Mouse (Mus musculus) CH12.LX (cell line): ENCODE results near the gene Arfip1. TPM values are rescaled to one million over a fixed set of nuclear protein-coding genes. Genes with fewer than 3 reads are reported as not detected.

ENCODE experiments used
- DNase-seq: peaks from one replicate; pipeline ENCODE4 v3.0.0-alpha.2; 2013; ENCODE audit errors: extremely low read depth
- H3K27ac ChIP-seq: 2 replicates; pipeline ENCODE4 v1.5.1; 2012; ENCODE audit warnings: low read depth, mild to moderate bottlenecking, control low read depth, moderate library complexity; ENCODE audit not compliant: insufficient read depth
- H3K27me3 ChIP-seq: replicated peaks from 2 replicates; pipeline ENCODE3; 2012; ENCODE audit warnings: inconsistent platforms
- H3K36me3 ChIP-seq, 2 experiments: replicated peaks in 1 of 2; 2 replicates each; pipeline versions ENCODE3 to v1.6.1; 2012; ENCODE audit warnings: inconsistent platforms in 1 of 2, low read length in 1 of 2, mild to moderate bottlenecking in 1 of 2, mixed read lengths in 1 of 2, moderate library complexity in 1 of 2; ENCODE audit not compliant: control insufficient read depth in 1 of 2, insufficient read depth in 1 of 2
- H3K4me1 ChIP-seq, 2 experiments: 2 replicates each; pipeline ENCODE4 v1.6.1; 2012; ENCODE audit warnings: inconsistent platforms in 1 of 2, moderate library complexity in 1 of 2; ENCODE audit not compliant: insufficient read depth in 2 of 2, control insufficient read depth in 1 of 2
- H3K4me2 ChIP-seq: 2 replicates; pipeline ENCODE4 v1.6.1; 2012; ENCODE audit warnings: low read depth, mild to moderate bottlenecking, control low read depth; ENCODE audit not compliant: poor library complexity, insufficient read depth, severe bottlenecking
- H3K4me3 ChIP-seq, 3 experiments: fragments of 150-350 bp in 1 of 3; sonication (generic) in 1 of 3; replicated peaks in 1 of 3; 2 replicates each; pipeline versions ENCODE3 to v1.5.1; 2011 to 2012; ENCODE audit warnings: low read depth in 2 of 3, low read length in 2 of 3, mild to moderate bottlenecking in 2 of 3, moderate library complexity in 2 of 3, control low read depth in 1 of 3, improper control_type of control experiment in 1 of 3, inconsistent platforms in 1 of 3, mixed read lengths in 1 of 3; ENCODE audit not compliant: poor library complexity in 1 of 3
- H3K79me2 ChIP-seq: replicated peaks from 2 replicates; pipeline ENCODE4 v1.6.1; 2012; ENCODE audit warnings: mild to moderate bottlenecking, moderate library complexity; ENCODE audit not compliant: control insufficient read depth, poor library complexity, insufficient read depth, severe bottlenecking; ENCODE audit errors: extremely low read depth
- H3K9ac ChIP-seq: 2 replicates; pipeline ENCODE4 v1.6.1; 2012; ENCODE audit warnings: low read depth, mild to moderate bottlenecking, control low read depth, moderate library complexity; ENCODE audit not compliant: insufficient read depth
- H3K9me3 ChIP-seq: replicated peaks from 2 replicates; pipeline ENCODE3; 2012; ENCODE audit warnings: low read length, inconsistent platforms, mixed read lengths
- CHD1 ChIP-seq: IDR thresholded peaks from 2 replicates; pipeline ENCODE4 v1.6.1; 2012; ENCODE audit warnings: low read depth, low read length, improper control_type of control experiment, inconsistent platforms
- ELF1 ChIP-seq: IDR thresholded peaks from 2 replicates; pipeline ENCODE4 v1.6.1; 2014; ENCODE audit warnings: low read depth, mild to moderate bottlenecking, inconsistent platforms, low read length, improper control_type of control experiment
- GABPA ChIP-seq: IDR thresholded peaks from 2 replicates; pipeline ENCODE4 v1.6.1; 2012; ENCODE audit warnings: low read depth, low read length, improper control_type of control experiment, inconsistent platforms; ENCODE audit not compliant: insufficient replicate concordance
- JUND ChIP-seq: conservative IDR thresholded peaks from 2 replicates; pipeline ENCODE4 v1.6.1; 2011; ENCODE audit warnings: low read depth, low read length, improper control_type of control experiment
- KAT2A ChIP-seq: IDR thresholded peaks from 2 replicates; pipeline ENCODE4 v1.6.1; 2012; ENCODE audit warnings: low read length, improper control_type of control experiment, inconsistent platforms; ENCODE audit not compliant: insufficient replicate concordance
- MXI1 ChIP-seq: IDR thresholded peaks from 2 replicates; pipeline ENCODE4 v1.6.1; 2011; ENCODE audit warnings: mild to moderate bottlenecking, low read depth, low read length, improper control_type of control experiment
- NELFE ChIP-seq: IDR thresholded peaks from 2 replicates; pipeline ENCODE4 v1.6.1; 2011; ENCODE audit warnings: low read depth, low read length, improper control_type of control experiment
- NRF1 ChIP-seq: IDR thresholded peaks from 2 replicates; pipeline ENCODE4 v1.6.1; 2014; ENCODE audit warnings: low read depth, mild to moderate bottlenecking, inconsistent platforms, low read length, improper control_type of control experiment, moderate library complexity
- RAD21 ChIP-seq: IDR thresholded peaks from 2 replicates; pipeline ENCODE4 v1.6.1; 2011; ENCODE audit warnings: low read depth, mild to moderate bottlenecking, low read length, improper control_type of control experiment, moderate library complexity
- RCOR1 ChIP-seq: conservative IDR thresholded peaks from 2 replicates; pipeline ENCODE4 v1.6.1; 2012; ENCODE audit warnings: low read depth, mild to moderate bottlenecking, inconsistent platforms, low read length, improper control_type of control experiment
- SIN3A ChIP-seq: IDR thresholded peaks from 2 replicates; pipeline ENCODE4 v1.6.1; 2012; ENCODE audit warnings: low read length, improper control_type of control experiment, inconsistent platforms
- TBP ChIP-seq: conservative IDR thresholded peaks from 2 replicates; pipeline ENCODE4 v1.6.1; 2011; ENCODE audit warnings: low read depth, low read length, improper control_type of control experiment
- USF2 ChIP-seq: conservative IDR thresholded peaks from 2 replicates; pipeline ENCODE4 v1.6.1; 2011; ENCODE audit warnings: low read depth, low read length, improper control_type of control experiment
- ZC3H11A ChIP-seq: IDR thresholded peaks from 2 replicates; pipeline ENCODE4 v1.6.1; 2012; ENCODE audit warnings: low read depth, mild to moderate bottlenecking, inconsistent platforms, low read length, improper control_type of control experiment
- ZKSCAN1 ChIP-seq: IDR thresholded peaks from 2 replicates; pipeline ENCODE4 v1.6.1; 2012; ENCODE audit warnings: low read depth, inconsistent platforms, low read length, improper control_type of control experiment, borderline replicate concordance
- dilution Hi-C: fragments of 300-500 bp; cut with MboI; formaldehyde crosslinking; loops from 2 replicates; pipeline ENCODE4 v1.14.3; 2020; ENCODE audit warnings: low sequenced_read_pairs; ENCODE audit not compliant: extremely low pct_unique_long_range_greater_than_20kb, extremely low pct_ligation_motif_present
- in situ Hi-C: fragments of 300-500 bp; cut with MboI; formaldehyde crosslinking; loops from 3 replicates; pipeline ENCODE4 v1.14.3; 2019; ENCODE audit warnings: low sequenced_read_pairs, low pct_ligation_motif_present, low pct_unique_long_range_greater_than_20kb, mixed read lengths
- polyA plus RNA-seq: library from polyadenylated mRNA; unstranded; fragments of >175 nt; gene quantifications from 2 replicates; pipeline ENCODE4 v1.2.1, GENCODE M21; 2012; ENCODE audit warnings: low read depth; ENCODE audit not compliant: insufficient read length
- total RNA-seq, 2 experiments: library from RNA; depleted of rRNA; stranded (reverse); fragments of 300-350 nt in 1 of 2; fragments of >200 nt in 1 of 2; gene quantifications; 2 replicates each; pipeline ENCODE4 v1.2.3; 2012 to 2014

Gene Arfip1
- total and polyA plus RNA-seq, 3 experiments, result 29.6 to 66.5 (median 36.8) TPM

GRCm38 (mm10) chr3:84484891-84485290 lies 97.5 kb downstream of the Arfip1 start:
- Histone ChIP-seq H3K4me1 (peaks cover 7 to 16% of the 10 kb centered on the region in 2 experiments; a peak in 3 of 4 replicates), H3K9me3 (peaks cover 3% of the 10 kb centered on the region), H3K27me3 (peaks cover 8% of the 10 kb centered on the region), H3K79me2 (no peaks in the 10 kb centered on the region), H3K4me2 (no peak overlapping the region)
- DNase-seq, result no peak
- TF ChIP-seq NRF1, result no peak
- TF ChIP-seq, all 38 proteins: peak for 0
- H3K36me3 ChIP-seq, result peaks cover 0 to 8% of the 10 kb centered on the region in 2 experiments
- no peak overlapping the region for H3K9ac ChIP-seq
- in situ Hi-C loops (no loop called here), dilution Hi-C loops (no loop called here)
- H3K4me3 ChIP-seq, result no peak overlapping the region
- H3K27ac ChIP-seq, result no peak overlapping the region

GRCm38 (mm10) chr3:84484333-84484732 lies 98.1 kb downstream of the Arfip1 start:
- TF ChIP-seq RCOR1 (no peak), KAT2A (no peak), ELF1 (no peak), ZKSCAN1 (no peak), ZC3H11A (no peak), MXI1 (no peak), TBP (no peak), USF2 (no peak), GABPA (no peak), JUND (no peak), CHD1 (no peak), NELFE (no peak), RAD21 (no peak), SIN3A (no peak)
- dilution Hi-C loops, result no loop called here
- Histone ChIP-seq H3K4me2 (no peak overlapping the region), H3K9me3 (peaks cover 7% of the 10 kb centered on the region), H3K36me3 (peaks cover 0 to 8% of the 10 kb centered on the region in 2 experiments), H3K27ac (no peak overlapping the region), H3K9ac (no peak overlapping the region), H3K4me1 (peaks cover 7 to 18% of the 10 kb centered on the region in 2 experiments; a peak in 3 of 4 replicates), H3K27me3 (peaks cover 13% of the 10 kb centered on the region), H3K4me3 (no peak overlapping the region), H3K79me2 (no peaks in the 10 kb centered on the region)
- no peak for DNase-seq
- in situ Hi-C loops, result no loop called here
